Mouse (Mus musculus) MN1 (cell line): Measurements from ENCODE around the gene Ehbp1.

ENCODE experiments used
- DNase-seq: peaks from one replicate; pipeline ENCODE4 v3.0.0-alpha.2; 2016; ENCODE audit warnings: low spot score

The Ehbp1 gene

GRCm38 (mm10) chr11:22342242-22343207, at the start of gene Ehbp1:
TSS of gene Ehbp1 (minus strand) at chr11:22342292.
- DNase-seq = no peak

DNA sequence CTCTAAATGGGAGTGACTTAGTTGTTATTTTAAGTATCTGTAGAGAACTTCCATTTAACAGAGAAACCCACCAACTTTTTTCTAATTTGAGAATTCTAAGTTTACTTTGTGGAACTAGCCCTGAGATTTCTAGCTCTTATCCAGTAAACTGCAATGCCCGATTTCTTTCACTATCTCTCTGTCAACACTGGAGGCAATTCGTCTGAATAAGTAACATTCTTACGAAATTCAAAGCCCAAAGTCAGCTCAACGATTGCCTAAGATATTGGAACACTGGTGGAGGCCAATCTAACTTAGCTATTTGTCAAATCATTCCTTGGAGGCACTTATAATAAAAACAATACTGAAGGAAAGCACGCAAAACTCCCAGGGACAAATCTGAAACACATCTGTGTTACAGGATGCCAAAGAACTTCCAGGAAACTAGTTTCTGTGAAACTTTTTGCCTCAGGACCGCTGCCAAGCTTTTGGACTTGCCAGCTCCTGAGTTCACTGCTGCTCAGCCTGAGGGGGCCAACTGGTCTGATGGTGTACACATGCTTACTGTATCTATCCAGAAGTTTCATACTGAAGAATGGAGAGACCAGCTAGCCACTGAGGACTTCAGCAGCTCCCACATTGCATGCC, 45.5 kb upstream of the Ehbp1 start:
- no peak for DNase-seq

DNA sequence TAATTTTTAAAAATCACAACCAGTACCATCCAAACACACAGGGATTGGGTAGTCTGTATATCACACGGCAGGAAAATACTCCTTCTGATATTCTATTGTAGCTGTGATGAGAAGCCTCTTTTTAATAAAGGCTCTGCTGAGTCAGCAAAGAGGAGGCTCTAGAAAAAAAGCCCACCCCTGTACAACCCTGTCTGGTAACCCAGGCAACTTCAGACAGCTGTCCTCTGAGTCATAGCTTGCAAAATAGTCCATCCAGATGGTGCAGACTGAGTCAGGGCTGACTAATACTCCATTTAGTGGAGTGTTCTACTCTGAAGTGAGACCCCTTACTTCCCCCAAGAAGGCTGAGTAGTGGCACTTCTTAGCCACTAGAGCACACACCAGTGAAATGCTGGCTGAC, 41.4 kb upstream of the Ehbp1 start:
- DNase-seq = no peak

DNA sequence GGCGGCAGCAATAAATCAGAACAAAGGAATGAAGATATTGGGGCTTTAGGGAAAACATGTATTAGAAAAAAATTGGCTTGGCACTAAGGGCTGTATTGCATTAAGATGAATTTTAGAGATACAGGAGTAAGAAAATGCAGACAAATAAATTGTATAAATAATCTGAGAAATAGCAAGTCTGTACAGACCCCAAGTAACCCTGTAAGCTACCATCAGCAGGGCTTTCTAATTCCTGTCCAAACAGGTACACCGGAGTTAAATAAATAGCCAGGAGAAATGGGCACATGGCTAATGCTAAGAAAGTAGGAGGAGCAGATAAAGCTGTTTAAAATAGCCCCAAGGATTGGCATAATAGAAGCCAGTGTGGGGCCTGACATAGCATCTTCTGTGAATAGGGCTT, 32.7 kb upstream of the Ehbp1 start:
- DNase-seq = no peak

DNA sequence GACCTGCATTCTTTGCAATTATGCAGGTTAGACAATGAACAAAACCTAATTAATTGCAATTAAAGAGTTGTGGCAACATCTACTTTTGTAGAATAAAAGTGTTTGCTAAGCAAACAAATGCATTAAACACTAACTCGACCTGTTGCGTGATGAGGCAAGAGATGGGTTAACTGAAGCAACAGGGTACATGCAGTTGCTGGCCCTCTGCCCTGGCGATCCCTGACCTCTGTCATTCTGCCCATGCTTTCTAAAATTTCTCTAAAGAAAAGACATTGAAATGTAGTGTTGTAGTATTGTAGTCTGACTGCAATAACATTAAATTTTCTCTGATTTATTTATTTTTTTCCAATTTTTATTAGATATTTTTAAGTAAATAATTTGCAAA, 31.2 kb upstream of the Ehbp1 start:
- no peak for DNase-seq

DNA sequence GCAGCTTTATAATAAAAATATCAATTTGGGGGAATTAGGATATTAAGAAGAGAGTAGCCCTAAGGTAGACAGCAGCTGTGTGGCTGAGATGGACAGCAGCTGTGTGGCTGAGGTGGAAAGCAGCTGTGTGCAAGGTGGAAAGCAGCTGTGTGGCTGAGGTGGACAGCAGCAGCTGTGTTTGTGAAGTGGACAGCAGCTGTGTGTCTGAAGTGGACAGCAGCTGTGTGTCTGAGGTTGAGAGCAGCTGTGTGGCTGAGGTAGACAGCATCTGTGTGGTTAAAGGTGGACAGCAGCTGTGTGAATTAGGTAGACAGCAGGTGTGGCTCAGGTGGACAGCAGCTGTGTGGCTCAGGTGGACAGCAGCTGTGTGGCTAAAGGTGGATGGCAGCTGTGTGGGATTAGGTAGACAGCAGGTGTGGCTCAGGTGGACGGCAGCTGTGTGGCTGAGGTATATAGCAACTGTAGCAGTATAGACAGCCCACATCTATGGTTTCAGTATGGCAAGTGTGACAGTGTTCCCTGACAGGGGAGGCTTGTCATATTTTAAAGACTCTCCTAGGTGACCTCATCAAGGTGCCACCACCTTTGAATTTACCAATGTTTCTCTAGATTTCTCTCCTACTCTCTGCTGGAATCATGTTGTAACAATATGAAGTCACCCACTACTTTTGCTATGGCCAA, 30.7 kb upstream of the Ehbp1 start:
- DNase-seq = no peak

DNA sequence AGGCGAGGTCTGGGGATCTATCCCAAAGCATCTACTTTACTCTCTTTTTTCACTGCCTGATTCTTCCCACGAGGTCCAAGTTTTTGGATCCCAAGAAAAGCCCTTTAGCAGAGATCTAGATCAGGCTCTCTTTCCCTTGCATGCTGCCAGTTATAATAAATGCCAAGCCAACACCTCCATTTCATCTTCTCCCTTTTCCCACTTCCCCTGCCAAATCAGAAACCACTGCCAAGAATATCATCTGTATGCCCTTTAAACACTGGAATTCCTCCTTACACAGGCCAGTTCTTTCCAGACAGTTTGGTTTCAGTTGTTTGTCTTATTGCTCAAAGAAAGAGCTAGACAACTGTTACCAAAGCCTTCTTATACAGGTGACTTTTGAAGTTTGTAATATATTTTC, 27.7 kb upstream of the Ehbp1 start:
- no peak for DNase-seq

DNA sequence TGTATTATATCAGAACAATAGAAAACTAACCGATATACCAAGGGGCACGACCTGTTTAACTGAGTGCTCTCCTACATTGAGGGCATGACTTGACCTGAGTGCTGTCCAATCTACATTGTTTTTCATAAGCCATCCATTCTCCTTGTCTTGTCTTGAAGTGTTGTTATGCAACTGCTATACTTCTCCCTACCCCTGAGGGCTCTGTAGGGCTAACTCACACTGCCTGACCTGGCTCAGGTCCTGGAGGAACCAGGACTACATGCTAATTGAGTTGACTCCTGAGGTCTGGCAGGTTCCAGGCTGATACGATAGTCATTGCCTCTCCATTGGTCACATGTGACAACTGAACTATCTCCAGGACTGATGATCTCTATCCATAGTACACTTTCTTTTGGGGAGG, 26.5 kb upstream of the Ehbp1 start:
- no peak for DNase-seq

GRCm38 (mm10) chr11:22366486-22366885, 24.4 kb upstream of the Ehbp1 start:
- no peak for DNase-seq

- no peak for DNase-seq
Measured at GRCm38 (mm10) chr11:22353962-22354621, 12.0 kb upstream of the Ehbp1 start.

DNA sequence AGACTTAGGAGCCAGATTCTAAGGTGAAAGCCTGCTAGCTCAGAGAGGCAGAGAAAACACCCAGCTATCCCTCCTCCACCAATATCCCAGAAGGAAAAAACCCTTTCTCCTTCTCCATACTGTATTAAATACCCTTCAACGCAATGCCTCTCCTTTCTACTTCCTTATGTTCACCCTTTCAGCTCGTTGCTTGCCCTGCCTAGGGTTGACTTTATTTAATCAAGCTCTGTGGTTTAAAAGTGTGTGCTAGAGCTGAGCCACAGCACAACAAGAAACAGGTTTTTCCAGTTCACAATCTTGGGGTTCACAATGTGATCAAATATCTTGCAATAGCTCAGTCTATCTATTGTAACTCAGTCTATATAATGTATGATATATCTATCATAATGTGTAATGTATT, 7.9 kb upstream of the Ehbp1 start:
- no peak for DNase-seq

GRCm38 (mm10) chr11:22348536-22348910, 6.4 kb upstream of the Ehbp1 start:
- DNase-seq = no peak

GRCm38 (mm10) chr11:22347651-22348535, 5.8 kb upstream of the Ehbp1 start:
- DNase-seq = no peak

DNA sequence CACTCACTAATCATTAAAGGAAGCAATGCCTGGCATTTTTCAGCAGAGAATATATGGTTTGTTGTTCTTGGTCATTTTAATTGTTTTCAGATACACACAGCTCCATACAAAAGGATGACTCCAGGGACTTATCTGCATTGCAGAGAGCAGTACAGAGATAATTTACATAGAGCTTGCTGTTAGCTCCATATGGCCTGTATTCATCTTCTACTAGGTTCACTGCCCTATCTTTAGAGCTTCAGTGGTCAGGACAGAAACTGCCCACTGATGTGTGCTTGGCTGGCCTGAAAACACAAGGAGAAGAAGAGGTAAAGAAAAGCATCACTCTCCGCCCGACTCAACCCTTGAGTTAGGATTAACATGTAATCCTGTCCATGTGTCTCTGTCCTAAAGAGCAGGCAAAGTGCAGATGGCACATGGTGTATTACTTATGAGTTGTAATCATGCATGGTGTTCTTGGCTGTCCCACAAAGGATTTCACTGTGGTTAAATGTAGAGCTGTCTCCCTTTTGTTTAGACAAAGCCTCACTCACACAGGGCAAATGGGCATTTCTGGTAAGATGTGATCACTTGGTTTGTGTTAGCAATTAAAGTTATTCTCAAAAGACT, 14.7 kb downstream of the Ehbp1 start:
- no peak for DNase-seq

GRCm38 (mm10) chr11:22317824-22318411, 24.2 kb downstream of the Ehbp1 start:
- no peak for DNase-seq

DNA sequence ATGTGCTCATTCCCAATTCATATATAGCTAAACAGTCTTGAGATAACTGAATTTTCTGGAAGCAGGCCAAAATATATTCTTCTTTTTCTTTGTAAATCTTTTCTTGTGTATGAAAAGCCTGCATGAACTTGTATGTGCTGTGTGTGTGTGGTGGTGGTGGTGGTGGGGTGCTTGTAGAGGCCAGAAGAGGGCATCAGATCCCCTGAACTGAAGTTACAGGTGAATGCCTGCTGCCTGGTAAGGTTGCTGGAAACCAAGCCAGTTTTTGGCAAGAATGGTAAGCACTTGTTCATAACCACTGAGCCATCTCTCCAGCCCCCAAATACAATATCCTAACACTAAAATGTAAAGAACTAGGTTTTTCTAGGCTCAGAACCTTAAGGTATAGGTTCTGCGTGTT, 26.3 kb downstream of the Ehbp1 start:
- no peak for DNase-seq

DNA sequence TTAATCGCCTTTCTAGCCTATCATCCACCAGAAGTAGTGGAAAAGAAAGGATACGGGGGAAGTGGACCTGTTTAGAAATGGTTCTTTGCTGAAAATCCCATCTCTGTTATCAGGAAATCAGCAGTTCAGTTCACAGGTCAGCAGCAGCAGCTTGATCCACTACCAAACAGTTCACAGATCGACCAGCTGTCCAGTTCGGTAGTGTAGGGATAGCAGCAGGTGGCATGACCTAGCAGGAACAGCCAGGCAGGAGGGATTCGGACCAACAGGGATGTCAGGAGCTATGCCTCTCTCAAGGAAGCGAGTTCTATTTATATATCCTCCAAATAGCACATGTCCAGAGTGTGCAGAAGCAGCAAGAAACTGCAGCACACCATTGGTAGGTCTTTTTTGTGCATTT, 40.9 kb downstream of the Ehbp1 start:
- DNase-seq = no peak

GRCm38 (mm10) chr11:22289164-22289563, 52.9 kb downstream of the Ehbp1 start:
- no peak for DNase-seq

- peak; percentile 42 for DNase-seq
Measured at GRCm38 (mm10) chr11:22287513-22287900, 54.6 kb downstream of the Ehbp1 start.

DNA sequence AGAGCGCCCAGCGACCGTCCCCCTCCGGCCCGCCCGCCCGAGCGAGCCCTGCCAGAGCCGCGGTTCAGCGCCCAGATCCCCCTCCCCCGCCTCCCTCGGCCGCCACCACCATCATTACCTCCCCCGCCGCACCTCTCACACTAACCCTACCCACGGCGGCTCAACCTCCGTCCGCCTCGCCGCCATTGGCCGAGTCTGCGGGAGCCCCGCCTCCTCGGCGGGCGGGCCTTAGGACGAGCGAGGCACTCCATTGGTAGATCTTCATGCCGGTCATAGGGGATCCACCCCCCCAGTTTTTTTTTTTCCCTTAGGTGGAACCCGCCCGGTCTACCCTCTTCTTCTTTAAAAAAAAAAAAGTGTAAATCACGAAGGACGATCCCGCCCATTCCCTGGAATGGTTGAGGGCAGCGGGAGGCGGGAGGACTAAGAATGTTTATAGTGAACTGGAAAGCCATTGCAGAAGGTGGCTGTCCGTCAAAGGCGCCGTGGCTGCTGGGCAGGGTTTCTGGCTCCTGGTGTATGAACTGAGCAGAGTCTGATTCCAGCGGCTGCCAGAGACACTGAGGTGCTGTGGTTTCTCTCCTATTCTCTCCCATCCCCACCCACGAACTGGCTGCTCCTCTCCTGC, 55.1 kb downstream of the Ehbp1 start:
- DNase-seq = peak; percentile 100
